Mouse (Mus musculus) spleen, adult 2 months (tissue): ENCODE results near the gene Mgp.

Source experiments
- CTCF ChIP-seq: fragments of 200-500 bp; IDR thresholded peaks from 2 replicates; pipeline ENCODE4 v1.5.1; 2011; ENCODE audit warnings: mild to moderate bottlenecking, inconsistent platforms; ENCODE audit not compliant: insufficient read depth, insufficient read length, insufficient replicate concordance; ENCODE audit errors: extremely low read depth
- POLR2A ChIP-seq: fragments of 200-500 bp; IDR thresholded peaks from 2 replicates; pipeline ENCODE4 v1.6.1; 2011; ENCODE audit warnings: low read depth, low read length, inconsistent platforms

- no peak for TF ChIP-seq CTCF
- no peak for TF ChIP-seq POLR2A
These were observed 26.7 kb downstream of the Mgp start for GRCm38 (mm10) chr6:136848971-136849370.
